Mouse (Mus musculus): ENCODE measurements at regions not wholly inside any gene's neighbourhood (a gene's known extent, or its start where the extent isn't known, plus 50 kb on each side); places are given as distances from the start of the nearest gene placed in this dataset.

DNA sequence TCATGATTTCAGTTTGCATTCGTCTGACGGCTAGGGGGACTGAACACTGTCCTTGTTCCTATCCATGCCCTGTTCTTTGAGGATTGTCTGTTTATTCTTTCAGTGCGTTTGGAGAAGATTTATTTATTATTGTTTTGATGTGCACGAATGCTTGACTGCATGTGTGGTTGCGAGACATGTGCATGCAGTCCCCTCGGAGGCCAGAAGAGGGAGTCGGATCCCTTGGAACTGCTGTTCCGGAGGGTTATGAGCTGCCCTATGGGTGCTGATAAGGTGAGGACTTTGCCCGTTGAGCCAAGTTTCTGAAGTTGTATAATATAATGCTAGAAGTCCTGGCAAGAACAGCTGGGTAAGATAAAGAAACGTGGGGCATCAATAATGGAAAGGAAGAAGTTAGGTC, 519.9 kb downstream of the Rnf144b start:
- TF ChIP-seq POLR2A (IDR thresholded peaks at IDR 0.05; ENCODE audit: borderline replicate concordance, insufficient read depth, low read length), result no peak
- no peak for TF ChIP-seq CTCF (IDR thresholded peaks at IDR 0.05; ENCODE audit: borderline replicate concordance, insufficient read depth, low read depth, low read length)
